In the genomic region with DNA sequence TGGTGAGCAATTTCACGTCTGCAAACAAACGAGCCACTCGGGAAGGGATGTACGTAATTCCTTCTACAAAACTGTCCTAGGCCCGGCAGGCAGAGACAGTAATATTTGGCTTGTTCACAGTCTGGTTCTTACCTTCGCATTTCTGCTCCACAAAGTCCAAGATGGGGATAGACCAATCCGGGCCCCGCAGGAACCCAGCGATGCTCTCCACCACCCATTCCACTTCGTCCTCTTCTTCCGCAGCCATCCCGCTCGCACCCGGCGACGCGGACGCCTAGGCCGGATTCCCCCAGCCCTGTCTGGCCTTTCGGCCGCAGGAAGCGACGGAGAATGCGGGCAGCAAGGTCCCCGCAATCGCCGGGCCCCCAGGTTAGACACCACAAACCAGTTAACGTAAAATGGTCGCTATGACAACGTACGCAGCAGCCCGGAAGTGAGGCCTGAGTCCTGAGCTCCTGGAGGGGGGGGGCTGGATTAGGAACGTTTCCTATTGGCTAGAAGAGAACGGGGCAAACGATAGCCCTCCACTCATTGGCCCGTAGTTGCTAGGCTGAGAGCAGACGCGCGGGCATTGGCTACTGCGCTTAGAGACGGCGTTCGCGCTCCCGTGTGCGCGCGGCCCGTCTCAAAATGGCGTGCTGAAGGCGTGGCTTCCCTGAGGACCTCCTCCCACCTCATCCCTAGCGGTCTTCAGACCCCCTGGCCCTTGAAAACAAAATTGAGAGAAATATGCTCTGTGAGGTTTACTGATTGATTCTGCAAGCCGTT, we compare ENCODE assay signal across 7 mouse cellular contexts. TPM values are rescaled to one million over a fixed set of nuclear protein-coding genes. Genes with fewer than 3 reads are reported as not detected.
DNase-seq lines count a peak whose midpoint lies in the region; ATAC-seq lines count a peak whose summit lies in the region.

Cfap36 (minus strand) TSS at position 527 of the 768 bp plus-strand sequence.

- no peaks in the 10 kb centered on the region for H3K27me3 ChIP-seq in intestine, embryonic 16.5 days (replicated peaks; ENCODE audit: control insufficient read depth, insufficient read depth, low read length)
- H3K27me3 ChIP-seq in midbrain, embryonic 11.5 days (ENCODE audit: control insufficient read depth, insufficient read depth, low read length): no peaks in the 10 kb centered on the region

- no peaks in the 10 kb centered on the region for H3K36me3 ChIP-seq in intestine, embryonic 16.5 days (ENCODE audit: control insufficient read depth, insufficient read depth, low read length)
- H3K36me3 ChIP-seq in midbrain, embryonic 11.5 days (ENCODE audit: control insufficient read depth, insufficient read depth, low read length): no peaks in the 10 kb centered on the region; the same call in 1 of the 2 replicates

- under 1% methylated on average over 53 of the region's 53 CpGs for WGBS in intestine, embryonic 16.5 days
- WGBS in midbrain, embryonic 11.5 days: under 1% methylated on average over 53 of the region's 53 CpGs

- intact Hi-C loops in left cerebral cortex, postnatal 36 days (cut with DNase I): loop anchor here (10.0 kb wide), 1 partner anchor 448 kb away; the partner anchor contains the start of gene Rtn4

- H3K9me3 ChIP-seq in intestine, embryonic 16.5 days (ENCODE audit: control insufficient read depth, low read length): no peaks in the 10 kb centered on the region
- no peaks in the 10 kb centered on the region for H3K9me3 ChIP-seq in midbrain, embryonic 11.5 days (ENCODE audit: control insufficient read depth, low read length)

- peak within 1 kb of the TSS; percentile 96 for H3K4me3 ChIP-seq in intestine, embryonic 16.5 days (ENCODE audit: low read length)
- peak within 1 kb of the TSS; percentile 83 for H3K4me3 ChIP-seq in midbrain, embryonic 11.5 days (ENCODE audit: low read depth, low read length)

- H3K4me2 ChIP-seq in intestine, embryonic 16.5 days (ENCODE audit: low read depth, low read length): peak within 1 kb of the TSS; percentile 84
- peak within 1 kb of the TSS; percentile 68 for H3K4me2 ChIP-seq in midbrain, embryonic 11.5 days

- peak within 1 kb of the TSS; percentile 61 for H3K27ac ChIP-seq in intestine, embryonic 16.5 days (ENCODE audit: low read length)
- peak within 1 kb of the TSS; percentile 51 for H3K27ac ChIP-seq in midbrain, embryonic 11.5 days (ENCODE audit: low read depth, low read length)

- H3K9ac ChIP-seq in intestine, embryonic 16.5 days (ENCODE audit: low read depth, low read length): peak within 1 kb of the TSS; percentile 75
- H3K9ac ChIP-seq in midbrain, embryonic 11.5 days (ENCODE audit: low read length): peak within 1 kb of the TSS; percentile 78

- H3K4me1 ChIP-seq in intestine, embryonic 16.5 days (ENCODE audit: control insufficient read depth, insufficient read depth, low read length): peaks cover 7% of the 10 kb centered on the region; the same call in 1 of the 2 replicates
- H3K4me1 ChIP-seq in midbrain, embryonic 11.5 days (ENCODE audit: control insufficient read depth, insufficient read depth, low read length): peaks cover 11% of the 10 kb centered on the region

- peak; percentile 100 for ATAC-seq in intestine, embryonic 16.5 days
- ATAC-seq in midbrain, embryonic 11.5 days (ENCODE audit: low FRiP score): peak; percentile 100

- DNase-seq in adrenal gland, adult 8-10 months: peak; percentile 93
- peak; percentile 92 for DNase-seq in embryo, embryonic 9.5 days (ENCODE audit: extremely low spot score)
- peak; percentile 74 to 87 for DNase-seq in gastrocnemius, postnatal 4 days (ENCODE audit: low spot score in 2 of 2)
- peak; percentile 89 to 90 for DNase-seq in left cerebral cortex, postnatal 36 days (ENCODE audit: low spot score in 2 of 2)
- DNase-seq in midbrain, embryonic 11.5 days (ENCODE audit: low spot score, missing footprints): peak; percentile 99
- peak; percentile 95 for DNase-seq in skeletal muscle tissue, adult 2 months (ENCODE audit: low read depth, low spot score)

RNA-seq across cellular contexts. Expression of gene Cfap36, which starts in this region (rescaled TPM):
- total RNA-seq in adrenal gland, adult 8-10 months (2022): 10 to 100 TPM; 51.1 to 82.6 (median 64.0) TPM
- total RNA-seq in gastrocnemius, postnatal 4 days (2021): 10 to 100 TPM; 21.9 to 27.0 TPM
- polyA plus RNA-seq in intestine, embryonic 16.5 days (2015; fragmentation: Nextera tagmentation; extraction: Ambion mirVana): 30.9 and 33.5 TPM in 2 replicates
- 100 to 1,000 TPM; 118 to 126 TPM for total RNA-seq in left cerebral cortex, postnatal 36 days (2021)
- polyA plus RNA-seq in midbrain, embryonic 11.5 days (2014; fragmentation: Nextera tagmentation; extraction: Ambion mirVana): 70.4 and 81.3 TPM in 2 replicates

Comparison
In these comparisons a context has a peak if more than half of its experiments do, and no peak if none do; other contexts are left out.
1. Peak in every context shown above with its lines: DNase-seq, ATAC-seq, H3K4me3 ChIP-seq and H3K27ac ChIP-seq.